In genomic region chr13:84060453-84060834, GRCm38 (mm10) we compare ENCODE assay signal across 16 mouse cellular contexts.
DNase-seq lines count a peak whose midpoint lies in the region; ATAC-seq and TF ChIP-seq lines count a peak whose summit lies in the region.
"Had no signal": no experiment of that assay in that cellular context is flagged by ENCODE, and none has a peak within 500 bp of the region (broad histone marks: within the 10 kb centered on the region; RNA-seq: fewer than 3 reads in every experiment).

No protein-coding gene starts in this region.

- 47% methylated on average over 3 of the region's 3 CpGs for WGBS in neural tube, embryonic 11.5 days
- WGBS in hindbrain, embryonic 10.5 days: 55% methylated on average over 3 of the region's 3 CpGs
- 39% methylated on average over 3 of the region's 3 CpGs for WGBS in midbrain, embryonic 12.5 days
- 27% methylated on average over 3 of the region's 3 CpGs for WGBS in olfactory bulb, adult 2 months

- H3K9ac ChIP-seq in neural tube, embryonic 11.5 days (ENCODE audit: low read length): no peak overlapping the region
- H3K9ac ChIP-seq in midbrain, embryonic 12.5 days (replicated peaks): no peak overlapping the region
- H3K9ac ChIP-seq: limb, embryonic 15.5 days had no signal

- TF ChIP-seq POLR2A in olfactory bulb, adult 2 months (IDR thresholded peaks at IDR 0.05; ENCODE audit: insufficient read depth, low read depth, low read length): no peak

- H3K9me3 ChIP-seq in neural tube, embryonic 11.5 days (ENCODE audit: control insufficient read depth, low read length): no peaks in the 10 kb centered on the region
- no peaks in the 10 kb centered on the region for H3K9me3 ChIP-seq in hindbrain, embryonic 10.5 days
- no peaks in the 10 kb centered on the region for H3K9me3 ChIP-seq in midbrain, embryonic 12.5 days
- H3K9me3 ChIP-seq: G1E; limb, embryonic 15.5 days had no signal

- H3K27me3 ChIP-seq in neural tube, embryonic 11.5 days (ENCODE audit: control insufficient read depth, insufficient read depth, low read length): no peaks in the 10 kb centered on the region
- no peaks in the 10 kb centered on the region for H3K27me3 ChIP-seq in hindbrain, embryonic 10.5 days (ENCODE audit: insufficient read depth, poor library complexity, severe bottlenecking)
- H3K27me3 ChIP-seq in midbrain, embryonic 12.5 days: no peaks in the 10 kb centered on the region
- H3K27me3 ChIP-seq: limb, embryonic 15.5 days had no signal

- H3K4me1 ChIP-seq in neural tube, embryonic 11.5 days (ENCODE audit: control insufficient read depth, insufficient read depth, low read length): peaks cover 4% of the 10 kb centered on the region; the same call in 1 of the 2 replicates
- peaks cover 89% of the 10 kb centered on the region for H3K4me1 ChIP-seq in hindbrain, embryonic 10.5 days (replicated peaks)
- H3K4me1 ChIP-seq in midbrain, embryonic 12.5 days: peaks cover 69% of the 10 kb centered on the region
- H3K4me1 ChIP-seq in olfactory bulb, adult 2 months (ENCODE audit: control insufficient read depth, insufficient read depth, low read length): peaks cover 10% of the 10 kb centered on the region
- H3K4me1 ChIP-seq: limb, embryonic 15.5 days had no signal

- peak overlapping the region; percentile 89 for H3K27ac ChIP-seq in neural tube, embryonic 11.5 days (ENCODE audit: low read depth, low read length)
- peak overlapping the region; percentile 89 for H3K27ac ChIP-seq in hindbrain, embryonic 10.5 days
- peak overlapping the region; percentile 96 for H3K27ac ChIP-seq in midbrain, embryonic 12.5 days (replicated peaks)
- peak overlapping the region; percentile 99 for H3K27ac ChIP-seq in olfactory bulb, adult 2 months (ENCODE audit: insufficient read depth, low read depth, low read length)
- H3K27ac ChIP-seq: limb, embryonic 15.5 days had no signal

- no peak overlapping the region for H3K4me3 ChIP-seq in neural tube, embryonic 11.5 days (ENCODE audit: low read depth, low read length)
- no peak overlapping the region for H3K4me3 ChIP-seq in hindbrain, embryonic 10.5 days
- no peak overlapping the region for H3K4me3 ChIP-seq in midbrain, embryonic 12.5 days
- H3K4me3 ChIP-seq in olfactory bulb, adult 2 months (ENCODE audit: insufficient read depth, low read depth, low read length): no peak overlapping the region
- H3K4me3 ChIP-seq: limb, embryonic 15.5 days had no signal

- no peak for TF ChIP-seq CTCF in olfactory bulb, adult 2 months (IDR thresholded peaks at IDR 0.05; ENCODE audit: insufficient read depth, low read depth, low read length)

- DNase-seq in neural tube, embryonic 11.5 days (ENCODE audit: low spot score): no peak
- DNase-seq in neural tube, embryonic 10.5 days (ENCODE audit: extremely low spot score, low spot score): no peak
- no peak for DNase-seq in hindbrain, embryonic 10.5 days (ENCODE audit: low spot score)
- no peak for DNase-seq in T-cell, adult 2 months (ENCODE audit: low spot score)
- DNase-seq in embryo, embryonic 10 days (ENCODE audit: low spot score): no peak
- no peak for DNase-seq in layer of hippocampus, adult 9-10 months (ENCODE audit: low spot score)
- DNase-seq: adrenal gland, postnatal 25 days; heart, adult 11 months; heart, postnatal 10 days; kidney, adult 11 months; kidney, postnatal 36 days; lung, adult 2 months had no signal

- H3K36me3 ChIP-seq in neural tube, embryonic 11.5 days (ENCODE audit: control insufficient read depth, insufficient read depth, low read length): no peaks in the 10 kb centered on the region
- no peaks in the 10 kb centered on the region for H3K36me3 ChIP-seq in hindbrain, embryonic 10.5 days
- no peaks in the 10 kb centered on the region for H3K36me3 ChIP-seq in midbrain, embryonic 12.5 days
- H3K36me3 ChIP-seq: G1E; limb, embryonic 15.5 days had no signal

- H3K4me2 ChIP-seq in neural tube, embryonic 11.5 days (ENCODE audit: low read depth): 0 out of 2 replicates have a peak overlapping the region, but pooled peaks have one; percentile 6
- H3K4me2 ChIP-seq in midbrain, embryonic 12.5 days (replicated peaks): peak overlapping the region; percentile 48
- H3K4me2 ChIP-seq: limb, embryonic 15.5 days had no signal

- no peak for ATAC-seq in neural tube, embryonic 11.5 days (ENCODE audit: insufficient read depth, low FRiP score, low TSS enrichment)
- ATAC-seq in midbrain, embryonic 12.5 days (ENCODE audit: low FRiP score, low read depth): no peak
